Mouse (Mus musculus): ENCODE data around the gene C1ql1.
"Not testable (repeated sequence)": the region's sequence is repeated elsewhere in the genome, so short reads cannot be mapped to it uniquely, and the experiment has no call there.

Gene C1ql1

GRCm38 (mm10) chr11:102946265-102946991 lies at the start of gene C1ql1:
C1ql1 (minus strand) TSS chr11:102946688.
- peak; percentile 14 for DNase-seq

GRCm38 (mm10) chr11:102994952-102995351 lies 48.5 kb upstream of the C1ql1 start:
- DNase-seq, result no peak

- no peak for DNase-seq
Observed at GRCm38 (mm10) chr11:102993420-102994029, 47.0 kb upstream of the C1ql1 start.

GRCm38 (mm10) chr11:102992940-102993339 lies 46.5 kb upstream of the C1ql1 start:
- DNase-seq, result peak; percentile 72

GRCm38 (mm10) chr11:102991681-102992080 lies 45.2 kb upstream of the C1ql1 start:
- DNase-seq, result no peak

GRCm38 (mm10) chr11:102990152-102990663 lies 43.7 kb upstream of the C1ql1 start:
- DNase-seq, result peak; percentile 82

- no peak for DNase-seq
Observed at GRCm38 (mm10) chr11:102989641-102990151, 43.2 kb upstream of the C1ql1 start.

- no peak for DNase-seq
Observed at GRCm38 (mm10) chr11:102985160-102985559, 38.7 kb upstream of the C1ql1 start.

- no peak for DNase-seq
Observed at GRCm38 (mm10) chr11:102984615-102985014, 38.1 kb upstream of the C1ql1 start.

GRCm38 (mm10) chr11:102984086-102984485 lies 37.6 kb upstream of the C1ql1 start:
- DNase-seq, result no peak

GRCm38 (mm10) chr11:102981151-102981890 lies 34.8 kb upstream of the C1ql1 start:
- no peak for DNase-seq

- DNase-seq, result no peak
Observed at GRCm38 (mm10) chr11:102978052-102978666, 31.7 kb upstream of the C1ql1 start.

- DNase-seq, result not testable (repeated sequence)
Observed at GRCm38 (mm10) chr11:102975966-102976365, 29.5 kb upstream of the C1ql1 start.

GRCm38 (mm10) chr11:102972326-102972725 lies 25.8 kb upstream of the C1ql1 start:
- DNase-seq, result no peak

- peak; percentile 31 for DNase-seq
Observed at GRCm38 (mm10) chr11:102971604-102972003, 25.1 kb upstream of the C1ql1 start.

- DNase-seq, result no peak
Observed at GRCm38 (mm10) chr11:102964547-102965091, 18.1 kb upstream of the C1ql1 start.

- no peak for DNase-seq
Observed at GRCm38 (mm10) chr11:102963855-102964546, 17.5 kb upstream of the C1ql1 start.

- no peak for DNase-seq
Observed at GRCm38 (mm10) chr11:102963246-102963854, 16.9 kb upstream of the C1ql1 start.

- DNase-seq, result no peak
Observed at GRCm38 (mm10) chr11:102962861-102963245, 16.4 kb upstream of the C1ql1 start.

- DNase-seq, result no peak
Observed at GRCm38 (mm10) chr11:102961082-102961481, 14.6 kb upstream of the C1ql1 start.

- no peak for DNase-seq
Observed at GRCm38 (mm10) chr11:102958870-102959269, 12.4 kb upstream of the C1ql1 start.
